Mouse (Mus musculus): ENCODE results near the gene Btk. TPM values are rescaled to one million over a fixed set of nuclear protein-coding genes. Genes with fewer than 3 reads are reported as not detected.

Gene Btk
- total RNA-seq, 1 experiment from 2014 or later = 2.1 TPM

Other genes with a start within 250 kb of the Btk start
- 0.41 and 0.53 TPM in 2 replicates for gene Drp2, start 179.0 kb downstream of the Btk start, total RNA-seq (2021)
- not detected in 2 replicates for gene Taf7l, start 107.1 kb downstream of the Btk start, total RNA-seq (2021)
- 52.4 and 53.2 TPM in 2 replicates for gene Timm8a1, start 41.7 kb downstream of the Btk start, total RNA-seq (2021)
- 329 and 369 TPM in 2 replicates for gene Rpl36a, start 2.1 kb upstream of the Btk start, total RNA-seq (2021)
- 5.8 and 7.0 TPM in 2 replicates for gene Gla, start 17.6 kb upstream of the Btk start, total RNA-seq (2021)
- gene Hnrnph2, start 17.6 kb upstream of the Btk start, total RNA-seq (2021) = 96.9 and 100 TPM in 2 replicates
- gene Armcx4, start 102.9 kb upstream of the Btk start, total RNA-seq (2021) = 13.9 and 15.5 TPM in 2 replicates
- gene Armcx1, start 134.4 kb upstream of the Btk start, total RNA-seq (2021) = 18.6 and 19.3 TPM in 2 replicates
- gene Armcx6, start 167.8 kb upstream of the Btk start, total RNA-seq (2021) = 7.3 and 11.3 TPM in 2 replicates
- 37.9 and 40.6 TPM in 2 replicates for gene Armcx3, start 173.0 kb upstream of the Btk start, total RNA-seq (2021)
- 47.2 and 48.4 TPM in 2 replicates for gene Armcx2, start 225.7 kb upstream of the Btk start, total RNA-seq (2021)

Data from adrenal gland, postnatal 14 days (tissue).